Mouse (Mus musculus) testis, adult 2 months (tissue): ENCODE data around the gene Rab22a. TPM values are rescaled to one million over a fixed set of nuclear protein-coding genes. Genes with fewer than 3 reads are reported as not detected.

Experiments
- H3K27ac ChIP-seq: fragments of 200-500 bp; 2 replicates; pipeline ENCODE4 v1.5.1; 2012; ENCODE audit warnings: low read depth, low read length; ENCODE audit not compliant: control insufficient read depth, insufficient read depth
- H3K27me3 ChIP-seq: fragments of 200-500 bp; 2 replicates; pipeline ENCODE4 v1.6.1; 2012; ENCODE audit warnings: mild to moderate bottlenecking, low read length, moderate library complexity; ENCODE audit not compliant: control insufficient read depth, insufficient read depth
- H3K36me3 ChIP-seq: fragments of 200-500 bp; 2 replicates; pipeline ENCODE4 v1.6.1; 2012; ENCODE audit warnings: mild to moderate bottlenecking, low read length; ENCODE audit not compliant: control insufficient read depth, insufficient read depth
- H3K4me1 ChIP-seq: fragments of 200-500 bp; 2 replicates; pipeline ENCODE4 v1.6.1; 2012; ENCODE audit warnings: low read length; ENCODE audit not compliant: control insufficient read depth, insufficient read depth
- H3K4me3 ChIP-seq: fragments of 200-500 bp; 2 replicates; pipeline ENCODE4 v1.5.1; 2012; ENCODE audit warnings: low read depth, mild to moderate bottlenecking, low read length, moderate library complexity, mixed read lengths; ENCODE audit not compliant: control insufficient read depth
- CTCF ChIP-seq: fragments of 200-500 bp; IDR thresholded peaks from 2 replicates; pipeline ENCODE4 v1.5.1; 2012; ENCODE audit warnings: low read depth, mild to moderate bottlenecking, inconsistent platforms, low read length, moderate library complexity; ENCODE audit not compliant: control insufficient read depth, insufficient read depth, insufficient replicate concordance
- POLR2A ChIP-seq: fragments of 200-500 bp; IDR thresholded peaks from 2 replicates; pipeline ENCODE4 v1.6.1; 2012; ENCODE audit warnings: low read depth, mild to moderate bottlenecking, inconsistent platforms, low read length, moderate library complexity; ENCODE audit not compliant: control insufficient read depth
- polyA plus RNA-seq: library from polyadenylated mRNA; depleted of rRNA; stranded (reverse); fragments of >200 nt; gene quantifications from 2 replicates; pipeline ENCODE4 v1.2.3, GENCODE M21; 2012; rRNA removed

Rab22a gene
- polyA plus RNA-seq, 1 experiment: 21.6 TPM

- H3K4me3 ChIP-seq: no peak overlapping the region
Observed at GRCm38 (mm10) chr2:173742090-173742489, 82.5 kb downstream of the Rab22a start.

GRCm38 (mm10) chr2:173742744-173743143 lies 83.2 kb downstream of the Rab22a start:
- no peaks in the 10 kb centered on the region; the same call in none of the 2 replicates for H3K4me1 ChIP-seq
- no peaks in the 10 kb centered on the region for H3K36me3 ChIP-seq
- no peaks in the 10 kb centered on the region for H3K27me3 ChIP-seq
- no peak for TF ChIP-seq POLR2A
- TF ChIP-seq CTCF: no peak
- H3K27ac ChIP-seq: no peak overlapping the region
- no peak overlapping the region for H3K4me3 ChIP-seq

More at GRCm38 (mm10) chr2:173742090-173742489, 82.5 kb downstream of the Rab22a start:
- H3K4me1 ChIP-seq: no peaks in the 10 kb centered on the region; the same call in none of the 2 replicates
- TF ChIP-seq CTCF (no peak), POLR2A (no peak)
- 0 out of 2 replicates have a peak overlapping the region, but pooled peaks have one; percentile 5 for H3K27ac ChIP-seq
- no peaks in the 10 kb centered on the region for H3K36me3 ChIP-seq
- H3K27me3 ChIP-seq: no peaks in the 10 kb centered on the region

GRCm38 (mm10) chr2:173744070-173744815 lies 84.7 kb downstream of the Rab22a start:
- no peaks in the 10 kb centered on the region for H3K4me1 ChIP-seq
- H3K4me3 ChIP-seq: no peak overlapping the region
- H3K27ac ChIP-seq: no peak overlapping the region
- no peaks in the 10 kb centered on the region for H3K27me3 ChIP-seq
- TF ChIP-seq CTCF: no peak
- no peak for TF ChIP-seq POLR2A
- H3K36me3 ChIP-seq: no peaks in the 10 kb centered on the region

GRCm38 (mm10) chr2:173748961-173749659 lies 89.5 kb downstream of the Rab22a start:
- Histone ChIP-seq H3K27ac (no peak overlapping the region), H3K4me3 (no peak overlapping the region), H3K4me1 (peaks cover 2% of the 10 kb centered on the region; the same call in 1 of the 2 replicates), H3K27me3 (no peaks in the 10 kb centered on the region), H3K36me3 (no peaks in the 10 kb centered on the region)
- TF ChIP-seq POLR2A (no peak), CTCF (no peak)

- TF ChIP-seq CTCF (no peak), POLR2A (no peak)
- Histone ChIP-seq H3K36me3 (no peaks in the 10 kb centered on the region), H3K27me3 (no peaks in the 10 kb centered on the region), H3K4me3 (no peak overlapping the region), H3K27ac (no peak overlapping the region), H3K4me1 (peaks cover 2% of the 10 kb centered on the region)
Observed at GRCm38 (mm10) chr2:173755433-173756144, 96.0 kb downstream of the Rab22a start.

Other genes with a start within 250 kb of the Rab22a start
- 263 and 305 TPM in 2 replicates for gene 1700021F07Rik, start 137.2 kb upstream of the Rab22a start, polyA plus RNA-seq
- 462 and 467 TPM in 2 replicates for gene Ankrd60, start 81.4 kb upstream of the Rab22a start, polyA plus RNA-seq
- gene 1700010B08Rik, start 59.7 kb downstream of the Rab22a start, polyA plus RNA-seq: 402 and 430 TPM in 2 replicates
- gene Vapb, start 77.8 kb downstream of the Rab22a start, polyA plus RNA-seq: 8.1 and 9.1 TPM in 2 replicates